Mouse (Mus musculus) thymus, adult 2 months (tissue): ENCODE measurements around the gene Zfp414. TPM values are rescaled to one million over a fixed set of nuclear protein-coding genes. Genes with fewer than 3 reads are reported as not detected.
"Not testable (repeated sequence)": the region's sequence is repeated elsewhere in the genome, so short reads cannot be mapped to it uniquely, and the experiment has no call there.

Experiments
- DNase-seq: peaks from one replicate; pipeline ENCODE4 v3.0.0; 2021
- H3K27ac ChIP-seq: fragments of 200-500 bp; 2 replicates; pipeline ENCODE4 v1.5.1; 2012; ENCODE audit warnings: low read length, control low read depth; ENCODE audit not compliant: control insufficient read depth, insufficient read depth
- H3K27me3 ChIP-seq: fragments of 200-500 bp; 2 replicates; pipeline ENCODE4 v1.6.1; 2012; ENCODE audit warnings: mild to moderate bottlenecking, low read length, moderate library complexity, mixed read lengths; ENCODE audit not compliant: control insufficient read depth, insufficient read depth
- H3K36me3 ChIP-seq: fragments of 200-500 bp; 2 replicates; pipeline ENCODE4 v1.6.1; 2012; ENCODE audit warnings: mild to moderate bottlenecking, low read length, moderate library complexity; ENCODE audit not compliant: control insufficient read depth, insufficient read depth
- H3K4me1 ChIP-seq: fragments of 200-500 bp; replicated peaks from 2 replicates; pipeline ENCODE4 v1.6.1; 2012; ENCODE audit warnings: low read length; ENCODE audit not compliant: control insufficient read depth, insufficient read depth
- H3K4me3 ChIP-seq: fragments of 200-500 bp; 2 replicates; pipeline ENCODE4 v1.5.1; 2012; ENCODE audit warnings: mild to moderate bottlenecking, low read length, control low read depth, moderate library complexity; ENCODE audit not compliant: control insufficient read depth, insufficient read depth
- CTCF ChIP-seq: fragments of 200-500 bp; IDR thresholded peaks from 2 replicates; pipeline ENCODE4 v1.5.1; 2012; ENCODE audit warnings: mild to moderate bottlenecking, control low read depth, low read length, moderate library complexity, borderline replicate concordance; ENCODE audit not compliant: control insufficient read depth, poor library complexity, insufficient read depth; ENCODE audit errors: extremely low read depth
- POLR2A ChIP-seq: fragments of 200-500 bp; IDR thresholded peaks from 2 replicates; pipeline ENCODE4 v1.6.1; 2012; ENCODE audit warnings: mild to moderate bottlenecking, low read length, control low read depth, moderate library complexity; ENCODE audit not compliant: control insufficient read depth, poor library complexity, insufficient read depth; ENCODE audit errors: extremely low read depth
- WGBS: fragments of 180-500 bp; shearing (Covaris S2); methylation state at CpG from one replicate; pipeline ENCODE4 v1.1.7; 2018; 5-methylcytosine and 5-hydroxymethylcytosine counted together
- polyA plus RNA-seq: library from polyadenylated mRNA; depleted of rRNA; stranded (reverse); fragments of >200 nt; gene quantifications from 2 replicates; pipeline ENCODE4 v1.2.3, GENCODE M21; 2012

The Zfp414 gene
- polyA plus RNA-seq, 1 experiment: 145 TPM

DNA sequence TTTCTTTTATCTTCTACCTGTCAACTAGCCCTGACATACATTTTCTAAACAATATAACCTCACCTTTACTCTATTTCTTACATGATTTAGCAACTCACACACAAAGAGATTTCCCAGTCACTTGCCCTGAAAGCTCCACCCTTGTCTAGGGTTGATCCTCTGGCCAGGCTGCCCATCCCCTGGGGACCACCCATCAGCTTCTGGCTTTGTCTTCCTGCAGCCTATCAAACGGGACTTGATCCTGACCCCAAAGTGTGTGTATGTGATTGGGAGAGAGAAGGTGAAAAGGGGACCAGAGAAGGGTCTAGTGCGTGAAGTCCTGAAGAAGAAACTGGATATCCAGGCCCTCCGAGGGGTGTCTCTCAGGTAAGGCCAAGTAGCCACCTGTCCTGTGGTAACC lies 28.1 kb upstream of the Zfp414 start:
- no peaks in the 10 kb centered on the region for H3K36me3 ChIP-seq
- no peaks in the 10 kb centered on the region for H3K4me1 ChIP-seq
- DNase-seq: no peak
- no peak for TF ChIP-seq POLR2A
- TF ChIP-seq CTCF: no peak
- 97% methylated on average over 3 of the region's 3 CpGs for WGBS
- H3K27me3 ChIP-seq: no peaks in the 10 kb centered on the region
- H3K4me3 ChIP-seq: no peak overlapping the region
- no peak overlapping the region for H3K27ac ChIP-seq

DNA sequence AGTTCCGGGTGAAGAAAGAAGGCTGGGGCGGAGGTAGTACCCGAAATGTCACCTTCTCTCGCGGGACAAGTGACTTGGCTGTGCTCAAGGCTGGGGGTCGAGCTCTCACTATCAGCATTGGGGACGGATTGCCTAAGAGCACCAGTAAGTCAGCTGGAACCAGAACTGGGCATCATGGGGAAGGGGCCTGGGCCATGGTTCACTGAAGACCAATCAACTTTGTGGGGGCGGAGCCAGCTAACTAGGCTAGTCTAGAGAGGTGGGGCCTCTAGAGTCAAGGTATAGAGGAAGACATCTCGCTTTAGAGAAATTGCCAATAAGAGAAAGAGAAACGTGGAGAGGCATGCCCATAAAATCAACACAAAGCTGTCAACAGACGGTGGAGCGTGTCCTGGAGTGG lies 26.9 kb upstream of the Zfp414 start:
- WGBS: 96% methylated on average over 12 of the region's 12 CpGs

DNA sequence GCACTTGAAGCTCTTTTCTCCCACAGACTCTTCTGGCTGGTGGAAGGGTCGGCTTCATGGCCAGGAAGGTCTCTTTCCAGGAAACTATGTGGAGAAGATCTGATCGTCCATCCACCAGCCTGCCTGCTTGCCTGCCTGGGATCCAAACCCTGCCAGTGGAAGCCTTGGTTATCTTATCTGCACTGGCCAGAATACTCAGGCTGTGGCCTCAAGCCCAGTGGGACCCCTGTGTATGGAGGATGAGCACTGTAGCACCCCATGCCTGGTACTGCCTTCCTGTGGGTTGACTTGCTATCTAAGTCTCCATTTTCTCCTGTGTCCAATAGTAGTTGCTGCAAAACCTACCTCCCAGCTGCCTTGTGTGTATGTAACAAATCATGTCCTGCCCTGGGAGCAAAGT lies 21.6 kb upstream of the Zfp414 start:
- Histone ChIP-seq H3K27me3 (no peaks in the 10 kb centered on the region), H3K27ac (no peak overlapping the region), H3K4me3 (no peak overlapping the region), H3K36me3 (no peaks in the 10 kb centered on the region), H3K4me1 (no peaks in the 10 kb centered on the region)
- TF ChIP-seq CTCF: no peak
- TF ChIP-seq POLR2A: no peak
- DNase-seq: no peak
- 96% methylated on average over 2 of the region's 2 CpGs for WGBS

More for the DNA sequence above, 26.9 kb upstream of the Zfp414 start:
- Histone ChIP-seq H3K27me3 (no peaks in the 10 kb centered on the region), H3K27ac (no peak overlapping the region), H3K4me3 (no peak overlapping the region), H3K4me1 (no peaks in the 10 kb centered on the region), H3K36me3 (no peaks in the 10 kb centered on the region)
- TF ChIP-seq CTCF: no peak
- no peak for TF ChIP-seq POLR2A
- no peak for DNase-seq

DNA sequence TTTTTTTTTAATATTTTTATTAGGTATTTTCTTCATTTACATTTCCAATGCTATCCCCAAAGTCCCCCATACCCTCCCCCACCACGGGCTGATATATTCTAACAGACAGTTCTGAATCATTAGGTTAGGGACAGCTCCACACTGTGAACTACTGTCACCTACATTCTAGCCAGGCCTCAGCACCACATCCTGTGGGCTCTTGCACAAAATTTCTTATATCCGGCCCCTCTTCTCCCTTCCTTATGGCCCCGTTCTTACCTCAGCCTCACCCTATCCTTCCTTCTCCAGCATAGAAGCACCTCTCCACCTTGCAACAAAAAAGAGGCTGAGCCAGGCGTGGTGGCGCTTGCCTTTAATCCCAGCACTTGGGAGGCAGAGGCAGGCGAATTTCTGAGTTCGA lies 18.3 kb upstream of the Zfp414 start:
- Histone ChIP-seq H3K27me3 (no peaks in the 10 kb centered on the region), H3K4me3 (no peak overlapping the region), H3K27ac (no peak overlapping the region), H3K36me3 (no peaks in the 10 kb centered on the region), H3K4me1 (no peaks in the 10 kb centered on the region)
- 84% methylated on average over 7 of the region's 7 CpGs for WGBS
- TF ChIP-seq POLR2A (no peak), CTCF (no peak)
- DNase-seq: no peak

DNA sequence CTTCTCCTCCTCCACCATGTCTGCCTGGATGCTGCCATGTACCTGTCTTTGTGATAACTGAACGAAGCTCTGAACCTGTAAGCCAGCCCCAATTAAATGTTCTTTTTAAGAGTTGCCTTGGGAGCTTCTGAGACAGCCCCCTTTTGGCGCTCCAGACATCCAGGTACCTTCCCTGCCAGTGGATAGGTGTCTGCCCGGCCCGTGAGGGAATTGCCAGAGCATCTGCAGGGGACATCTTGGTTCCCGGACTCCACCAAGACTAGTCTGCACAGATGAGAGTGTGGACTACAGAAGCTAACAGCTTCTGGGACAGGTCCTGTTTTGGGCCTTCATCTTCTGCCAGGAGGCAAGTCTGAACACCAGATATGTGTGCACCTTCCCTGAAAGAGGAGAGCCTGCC lies 15.2 kb upstream of the Zfp414 start:
- H3K27me3 ChIP-seq, H3K36me3 ChIP-seq, H3K27ac ChIP-seq, H3K4me3 ChIP-seq, DNase-seq, H3K4me1 ChIP-seq: not testable (repeated sequence)
- WGBS: 97% methylated on average over 5 of the region's 5 CpGs

DNA sequence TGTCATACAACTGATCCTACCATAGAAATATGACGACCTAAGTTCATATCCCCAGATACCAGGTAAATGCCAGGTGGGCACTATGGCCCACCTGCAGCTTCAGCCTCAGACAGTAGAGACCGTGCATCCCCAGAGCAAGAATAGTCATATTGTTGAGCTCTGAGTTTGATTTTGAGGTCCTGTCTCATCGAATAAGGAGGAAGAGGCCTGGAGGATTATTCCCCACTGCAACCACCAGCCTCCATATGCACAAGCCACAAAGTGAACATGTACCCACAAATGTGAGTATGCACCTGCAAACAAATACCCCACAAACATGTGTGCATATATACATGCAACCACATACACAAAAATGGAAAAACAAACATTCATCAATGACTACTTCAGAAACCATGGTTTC lies 1.6 kb upstream of the Zfp414 start:
- TF ChIP-seq POLR2A (no peak), CTCF (no peak)
- peaks cover 6% of the 10 kb centered on the region; the same call in 1 of the 2 replicates for H3K36me3 ChIP-seq
- no peak overlapping the region for H3K27ac ChIP-seq
- no peak for DNase-seq
- H3K4me3 ChIP-seq: no peak overlapping the region
- 71% methylated on average over 3 of the region's 3 CpGs for WGBS
- peaks cover 9% of the 10 kb centered on the region for H3K4me1 ChIP-seq
- H3K27me3 ChIP-seq: no peaks in the 10 kb centered on the region

DNA sequence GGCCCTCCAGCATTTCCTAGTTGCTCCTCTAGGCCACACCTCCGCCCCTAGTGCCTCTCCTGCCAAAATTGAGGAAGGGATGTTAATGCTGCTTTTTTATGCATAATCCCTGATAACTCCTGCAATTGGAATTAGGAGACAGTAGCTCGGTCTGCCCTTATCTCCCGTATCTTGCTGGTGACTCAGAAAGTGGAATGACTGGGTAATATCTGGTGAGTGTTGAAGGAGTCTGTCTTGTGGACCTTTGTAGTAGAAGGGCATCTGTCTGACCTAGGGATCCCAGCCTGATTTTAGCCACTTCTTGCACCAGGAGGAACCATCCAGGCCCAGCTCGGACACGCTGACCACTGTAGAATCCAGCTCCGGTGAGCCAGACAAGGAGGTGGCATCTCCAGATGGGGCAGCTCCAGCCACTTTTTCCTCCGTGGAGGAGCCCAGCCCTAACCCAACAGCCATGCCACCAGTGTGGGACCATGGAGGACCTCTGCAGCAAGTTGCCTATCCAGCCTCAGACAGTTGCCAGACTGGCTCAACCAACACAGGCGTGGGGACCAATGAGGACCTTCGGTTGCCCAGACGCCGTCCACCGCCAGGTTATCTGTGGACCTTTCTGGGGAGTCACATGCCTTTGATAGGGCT lies 716 bp downstream of the Zfp414 start:
- TF ChIP-seq POLR2A (no peak), CTCF (no peak)
- Histone ChIP-seq H3K4me1 (peaks cover 9% of the 10 kb centered on the region), H3K4me3 (peak overlapping the region; percentile 60), H3K27ac (peak overlapping the region; percentile 83; the same call in 1 of the 2 replicates), H3K36me3 (peaks cover 6% of the 10 kb centered on the region; the same call in 1 of the 2 replicates), H3K27me3 (no peaks in the 10 kb centered on the region)
- whole genome bisulfite sequencing: 73% methylated on average over 12 of the region's 12 CpGs
- DNase-seq: no peak
